9 mouse cellular contexts compared by ENCODE assay signal in genomic region chr5:137611245-137611602, GRCm38 (mm10). TPM values are rescaled to one million over a fixed set of nuclear protein-coding genes. Genes with fewer than 3 reads are reported as not detected.
DNase-seq lines count a peak whose midpoint lies in the region; ATAC-seq and TF ChIP-seq lines count a peak whose summit lies in the region.
"Had no signal": no experiment of that assay in that cellular context is flagged by ENCODE, and none has a peak within 500 bp of the region (broad histone marks: within the 10 kb centered on the region; RNA-seq: fewer than 3 reads in every experiment).

No protein-coding gene starts in this region.

- no peak overlapping the region for H3K27ac ChIP-seq in forebrain, embryonic 13.5 days
- no peak overlapping the region for H3K27ac ChIP-seq in forebrain, embryonic 15.5 days (replicated peaks)
- peak overlapping the region; percentile 48; the same call in 1 of the 2 replicates for H3K27ac ChIP-seq in hindbrain, embryonic 13.5 days
- peak overlapping the region; percentile 45 for H3K27ac ChIP-seq in liver, adult 2 months (replicated peaks; ENCODE audit: insufficient read depth, low read depth, low read length)
- H3K27ac ChIP-seq in olfactory bulb, adult 2 months (ENCODE audit: insufficient read depth, low read depth, low read length) = 0 out of 2 replicates have a peak overlapping the region, but pooled peaks have one; percentile 4

- DNase-seq in gastrocnemius, adult 18-20 months (ENCODE audit: low spot score) = peak; percentile 79
- no peak for DNase-seq in liver, adult 2 months (ENCODE audit: extremely low read depth, low read depth, low spot score)
- no peak for DNase-seq in spleen, postnatal 14 days (ENCODE audit: low spot score in 2 of 2)
- DNase-seq in frontal cortex, postnatal 25 days (ENCODE audit: low spot score in 2 of 2) = no peak

- H3K9me3 ChIP-seq in forebrain, embryonic 13.5 days (replicated peaks) = no peaks in the 10 kb centered on the region
- no peaks in the 10 kb centered on the region for H3K9me3 ChIP-seq in forebrain, embryonic 15.5 days
- H3K9me3 ChIP-seq in hindbrain, embryonic 13.5 days = no peaks in the 10 kb centered on the region

- TF ChIP-seq POLR2A in liver, adult 2 months (IDR thresholded peaks at IDR 0.05; ENCODE audit: extremely low read depth, insufficient read depth, low read length) = no peak
- TF ChIP-seq POLR2A in olfactory bulb, adult 2 months (IDR thresholded peaks at IDR 0.05; ENCODE audit: insufficient read depth, low read depth, low read length) = no peak

- H3K9ac ChIP-seq in forebrain, embryonic 13.5 days = peak overlapping the region; percentile 21; the same call in 1 of the 2 replicates
- H3K9ac ChIP-seq in forebrain, embryonic 15.5 days (replicated peaks) = no peak overlapping the region
- H3K9ac ChIP-seq in hindbrain, embryonic 13.5 days = no peak overlapping the region
- peak overlapping the region; percentile 26; the same call in 1 of the 2 replicates for H3K9ac ChIP-seq in liver, adult 2 months (ENCODE audit: low read depth, low read length)

- 37% methylated on average over 6 of the region's 6 CpGs for WGBS in forebrain, embryonic 13.5 days
- 31% methylated on average over 6 of the region's 6 CpGs for WGBS in forebrain, embryonic 15.5 days
- WGBS in hindbrain, embryonic 13.5 days = 24% methylated on average over 6 of the region's 6 CpGs
- WGBS in liver, adult 2 months = 18% methylated on average over 6 of the region's 6 CpGs
- 36% methylated on average over 6 of the region's 6 CpGs for WGBS in olfactory bulb, adult 2 months

- H3K4me1 ChIP-seq in forebrain, embryonic 13.5 days = peaks cover 10% of the 10 kb centered on the region; the same call in 1 of the 2 replicates
- no peaks in the 10 kb centered on the region for H3K4me1 ChIP-seq in forebrain, embryonic 15.5 days
- peaks cover 40% of the 10 kb centered on the region for H3K4me1 ChIP-seq in hindbrain, embryonic 13.5 days (replicated peaks)
- H3K4me1 ChIP-seq in liver, adult 2 months (ENCODE audit: control insufficient read depth, insufficient read depth, low read length) = peaks cover 11% of the 10 kb centered on the region
- H3K4me1 ChIP-seq in olfactory bulb, adult 2 months (ENCODE audit: control insufficient read depth, insufficient read depth, low read length) = peaks cover 8% of the 10 kb centered on the region; the same call in 1 of the 2 replicates

- no peaks in the 10 kb centered on the region for H3K36me3 ChIP-seq in forebrain, embryonic 13.5 days (ENCODE audit: poor library complexity, severe bottlenecking)
- H3K36me3 ChIP-seq in forebrain, embryonic 15.5 days = no peaks in the 10 kb centered on the region
- no peaks in the 10 kb centered on the region for H3K36me3 ChIP-seq in hindbrain, embryonic 13.5 days
- H3K36me3 ChIP-seq in liver, adult 2 months (ENCODE audit: control insufficient read depth, insufficient read depth, low read length) = no peaks in the 10 kb centered on the region

- TF ChIP-seq CTCF in liver, adult 2 months (IDR thresholded peaks at IDR 0.05; ENCODE audit: low read depth, low read length) = no peak
- no peak for TF ChIP-seq CTCF in olfactory bulb, adult 2 months (IDR thresholded peaks at IDR 0.05; ENCODE audit: insufficient read depth, low read depth, low read length)

- no peak for ATAC-seq in forebrain, embryonic 13.5 days
- no peak for ATAC-seq in forebrain, embryonic 15.5 days (replicated peaks)
- no peak for ATAC-seq in hindbrain, embryonic 13.5 days (ENCODE audit: low FRiP score)

- no peak overlapping the region for H3K4me2 ChIP-seq in forebrain, embryonic 13.5 days
- no peak overlapping the region for H3K4me2 ChIP-seq in forebrain, embryonic 15.5 days (replicated peaks)
- peak overlapping the region; percentile 21; the same call in 1 of the 2 replicates for H3K4me2 ChIP-seq in hindbrain, embryonic 13.5 days

- no peak overlapping the region for H3K4me3 ChIP-seq in forebrain, embryonic 13.5 days
- no peak overlapping the region for H3K4me3 ChIP-seq in forebrain, embryonic 15.5 days
- no peak overlapping the region for H3K4me3 ChIP-seq in hindbrain, embryonic 13.5 days
- H3K4me3 ChIP-seq in liver, adult 2 months (ENCODE audit: insufficient read depth, low read depth, low read length) = peak overlapping the region; percentile 32; the same call in 1 of the 2 replicates
- no peak overlapping the region for H3K4me3 ChIP-seq in olfactory bulb, adult 2 months (ENCODE audit: insufficient read depth, low read depth, low read length)
- H3K4me3 ChIP-seq: erythroblast, embryonic 14.5 days had no signal

- peaks cover 23% of the 10 kb centered on the region for H3K27me3 ChIP-seq in forebrain, embryonic 13.5 days
- H3K27me3 ChIP-seq in forebrain, embryonic 15.5 days = peaks cover 10% of the 10 kb centered on the region; the same call in 1 of the 2 replicates
- peaks cover 28% of the 10 kb centered on the region for H3K27me3 ChIP-seq in hindbrain, embryonic 13.5 days
- peaks cover 2% of the 10 kb centered on the region; the same call in 1 of the 2 replicates for H3K27me3 ChIP-seq in liver, adult 2 months (ENCODE audit: control insufficient read depth, insufficient read depth, low read length)

- no peaks in the 10 kb centered on the region for H3K79me2 ChIP-seq in liver, adult 2 months (ENCODE audit: control insufficient read depth, insufficient read depth, low read length)

RNA-seq across cellular contexts. Expression of gene Pcolce, which starts 2.4 kb away (rescaled TPM):
- polyA plus RNA-seq in forebrain, embryonic 13.5 days (2015; fragmentation: Nextera tagmentation; extraction: Ambion mirVana) = 6.9 and 7.1 TPM in 2 replicates
- 9.3 and 9.7 TPM in 2 replicates for polyA plus RNA-seq in forebrain, embryonic 15.5 days (2015; fragmentation: Nextera tagmentation; extraction: Ambion mirVana)
- total RNA-seq in gastrocnemius, adult 18-20 months (2021) = 10 to 100 TPM; 31.2 to 44.1 TPM
- 22.8 and 26.4 TPM in 2 replicates for polyA plus RNA-seq in hindbrain, embryonic 13.5 days (2015; fragmentation: Nextera tagmentation; extraction: Ambion mirVana)
- 4.4 and 6.7 TPM in 2 replicates for total RNA-seq in liver, adult 2 months (2014; rRNA removed)
- 11.9 TPM in 2 replicates for polyA plus RNA-seq in liver, adult 2 months (2012; rRNA removed)
- not detected in 2 replicates for polyA plus RNA-seq in olfactory bulb, adult 2 months (2012; ENCODE audit: insufficient read depth, insufficient read length, low replicate concordance, missing spikeins)

RNA-seq across cellular contexts. Expression of gene Mospd3, which starts 10.4 kb away (rescaled TPM):
- polyA plus RNA-seq in forebrain, embryonic 13.5 days (2015; fragmentation: Nextera tagmentation; extraction: Ambion mirVana) = 31.1 and 31.9 TPM in 2 replicates
- 46.3 and 47.3 TPM in 2 replicates for polyA plus RNA-seq in forebrain, embryonic 15.5 days (2015; fragmentation: Nextera tagmentation; extraction: Ambion mirVana)
- total RNA-seq in gastrocnemius, adult 18-20 months (2021) = 1 to 10 TPM; 8.8 to 8.9 TPM
- 49.1 and 49.6 TPM in 2 replicates for polyA plus RNA-seq in hindbrain, embryonic 13.5 days (2015; fragmentation: Nextera tagmentation; extraction: Ambion mirVana)
- 4.3 and 6.5 TPM in 2 replicates for total RNA-seq in liver, adult 2 months (2014; rRNA removed)
- 84.3 and 98.8 TPM in 2 replicates for polyA plus RNA-seq in liver, adult 2 months (2012; rRNA removed)
- not detected in 2 replicates for polyA plus RNA-seq in olfactory bulb, adult 2 months (2012; ENCODE audit: insufficient read depth, insufficient read length, low replicate concordance, missing spikeins)

RNA-seq across cellular contexts. Expression of gene Fbxo24, which starts 17.6 kb away (rescaled TPM):
- 0.14 and 0.22 TPM in 2 replicates for polyA plus RNA-seq in forebrain, embryonic 13.5 days (2015; fragmentation: Nextera tagmentation; extraction: Ambion mirVana)
- polyA plus RNA-seq in forebrain, embryonic 15.5 days (2015; fragmentation: Nextera tagmentation; extraction: Ambion mirVana) = 0.22 TPM in 1 of 2 replicates, not detected in the other
- under 1 TPM in 1 of 2 experiments, not detected in 1; 0.21 TPM for total RNA-seq in gastrocnemius, adult 18-20 months (2021)
- polyA plus RNA-seq in hindbrain, embryonic 13.5 days (2015; fragmentation: Nextera tagmentation; extraction: Ambion mirVana) = 0.17 and 0.21 TPM in 2 replicates
- total RNA-seq in liver, adult 2 months (2014; rRNA removed) = 0.07 TPM in 1 of 2 replicates, not detected in the other
- 0.05 and 0.06 TPM in 2 replicates for polyA plus RNA-seq in liver, adult 2 months (2012; rRNA removed)
- not detected in 2 replicates for polyA plus RNA-seq in olfactory bulb, adult 2 months (2012; ENCODE audit: insufficient read depth, insufficient read length, low replicate concordance, missing spikeins)
- polyA plus RNA-seq: erythroblast, embryonic 14.5 days had no signal

RNA-seq across cellular contexts. Expression of gene Lrch4, which starts 17.7 kb away (rescaled TPM):
- polyA plus RNA-seq in forebrain, embryonic 13.5 days (2015; fragmentation: Nextera tagmentation; extraction: Ambion mirVana) = 24.5 and 25.0 TPM in 2 replicates
- polyA plus RNA-seq in forebrain, embryonic 15.5 days (2015; fragmentation: Nextera tagmentation; extraction: Ambion mirVana) = 21.4 and 22.1 TPM in 2 replicates
- total RNA-seq in gastrocnemius, adult 18-20 months (2021) = 10 to 100 TPM; 15.0 to 18.0 TPM
- 19.9 and 23.4 TPM in 2 replicates for polyA plus RNA-seq in hindbrain, embryonic 13.5 days (2015; fragmentation: Nextera tagmentation; extraction: Ambion mirVana)
- total RNA-seq in liver, adult 2 months (2014; rRNA removed) = 0.74 and 1.1 TPM in 2 replicates
- polyA plus RNA-seq in liver, adult 2 months (2012; rRNA removed) = 10.7 and 15.0 TPM in 2 replicates
- polyA plus RNA-seq in olfactory bulb, adult 2 months (2012; ENCODE audit: insufficient read depth, insufficient read length, low replicate concordance, missing spikeins) = not detected in 2 replicates

RNA-seq across cellular contexts. Expression of gene Gm20605, which starts 17.8 kb away (rescaled TPM):
- 7.3 and 10.8 TPM in 2 replicates for polyA plus RNA-seq in forebrain, embryonic 13.5 days (2015; fragmentation: Nextera tagmentation; extraction: Ambion mirVana)
- polyA plus RNA-seq in forebrain, embryonic 15.5 days (2015; fragmentation: Nextera tagmentation; extraction: Ambion mirVana) = 6.9 and 7.8 TPM in 2 replicates
- 1 to 10 TPM; 1.0 to 2.2 TPM for total RNA-seq in gastrocnemius, adult 18-20 months (2021)
- polyA plus RNA-seq in hindbrain, embryonic 13.5 days (2015; fragmentation: Nextera tagmentation; extraction: Ambion mirVana) = 7.9 and 8.9 TPM in 2 replicates
- 0.74 and 1.5 TPM in 2 replicates for total RNA-seq in liver, adult 2 months (2014; rRNA removed)
- polyA plus RNA-seq in liver, adult 2 months (2012; rRNA removed) = 4.3 and 5.6 TPM in 2 replicates
- polyA plus RNA-seq in olfactory bulb, adult 2 months (2012; ENCODE audit: insufficient read depth, insufficient read length, low replicate concordance, missing spikeins) = not detected in 2 replicates

Comparison
In these comparisons a context has a peak if more than half of its experiments do, and no peak if none do; other contexts are left out.
1. H3K9ac ChIP-seq: peak in forebrain, embryonic 13.5 days (single experiment) and liver, adult 2 months (single experiment); none in forebrain, embryonic 15.5 days (single experiment) and hindbrain, embryonic 13.5 days (single experiment).
2. H3K27ac ChIP-seq: peak in hindbrain, embryonic 13.5 days (single experiment), liver, adult 2 months (single experiment) and olfactory bulb, adult 2 months (single experiment); none in forebrain, embryonic 13.5 days (single experiment) and forebrain, embryonic 15.5 days (single experiment).